In genomic region chr3:135212658-135213350, GRCm38 (mm10) we compare ENCODE assay signal across 8 mouse cellular contexts. TPM values are rescaled to one million over a fixed set of nuclear protein-coding genes. Genes with fewer than 3 reads are reported as not detected.
A peak's percentile ranks its signal among the peaks of the same experiment; 100 is the strongest.
DNase-seq lines count a peak whose midpoint lies in the region; ATAC-seq lines count a peak whose summit lies in the region.

No protein-coding gene starts in this region.

- no peak for ATAC-seq in lung, embryonic 15.5 days (ENCODE audit: borderline replicate concordance, extremely low read depth, low FRiP score, low TSS enrichment)
- ATAC-seq in hindbrain, embryonic 15.5 days (ENCODE audit: low FRiP score, low read depth) = peak; percentile 4; the same call in 1 of the 2 replicates
- ATAC-seq in midbrain, embryonic 13.5 days = 0 out of 2 replicates have a peak, but pooled peaks have one; percentile 29
- ATAC-seq in cerebellum, adult (ENCODE audit: insufficient number of reproducible peaks, low FRiP score, low TSS enrichment) = no peak; the same call in 1 of the 2 replicates

- H3K9me3 ChIP-seq in lung, embryonic 15.5 days = no peaks in the 10 kb centered on the region
- no peaks in the 10 kb centered on the region for H3K9me3 ChIP-seq in hindbrain, embryonic 15.5 days
- H3K9me3 ChIP-seq in midbrain, embryonic 13.5 days = no peaks in the 10 kb centered on the region

- peaks cover 13% of the 10 kb centered on the region for H3K4me1 ChIP-seq in lung, embryonic 15.5 days
- peaks cover 13% of the 10 kb centered on the region for H3K4me1 ChIP-seq in hindbrain, embryonic 15.5 days (replicated peaks)
- peaks cover 21% of the 10 kb centered on the region for H3K4me1 ChIP-seq in midbrain, embryonic 13.5 days (replicated peaks)

- peak overlapping the region; percentile 87 for H3K4me3 ChIP-seq in lung, embryonic 15.5 days
- H3K4me3 ChIP-seq in hindbrain, embryonic 15.5 days = peak overlapping the region; percentile 96
- H3K4me3 ChIP-seq in midbrain, embryonic 13.5 days (replicated peaks) = peak overlapping the region; percentile 88

- peaks cover 18% of the 10 kb centered on the region for H3K36me3 ChIP-seq in lung, embryonic 15.5 days
- no peaks in the 10 kb centered on the region for H3K36me3 ChIP-seq in hindbrain, embryonic 15.5 days
- H3K36me3 ChIP-seq in midbrain, embryonic 13.5 days = peaks cover 11% of the 10 kb centered on the region

- peak overlapping the region; percentile 76 for H3K9ac ChIP-seq in lung, embryonic 15.5 days
- H3K9ac ChIP-seq in hindbrain, embryonic 15.5 days = peak overlapping the region; percentile 47
- H3K9ac ChIP-seq in midbrain, embryonic 13.5 days (replicated peaks) = peak overlapping the region; percentile 71

- under 1% methylated on average over 26 of the region's 26 CpGs for WGBS in lung, embryonic 15.5 days
- WGBS in hindbrain, embryonic 15.5 days = under 1% methylated on average over 26 of the region's 26 CpGs
- under 1% methylated on average over 25 of the region's 26 CpGs for WGBS in midbrain, embryonic 13.5 days

- H3K27ac ChIP-seq in lung, embryonic 15.5 days = 0 out of 2 replicates have a peak overlapping the region, but pooled peaks have one; percentile 20
- H3K27ac ChIP-seq in hindbrain, embryonic 15.5 days (replicated peaks) = no peak overlapping the region
- no peak overlapping the region for H3K27ac ChIP-seq in midbrain, embryonic 13.5 days

- H3K4me2 ChIP-seq in lung, embryonic 15.5 days = peak overlapping the region; percentile 64
- peak overlapping the region; percentile 95 for H3K4me2 ChIP-seq in hindbrain, embryonic 15.5 days
- peak overlapping the region; percentile 92 for H3K4me2 ChIP-seq in midbrain, embryonic 13.5 days (replicated peaks)

- DNase-seq in lung, adult 18-20 months = no peak
- peak; percentile 26 for DNase-seq in c-Kit-negative CD71-positive TER-119-positive erythroid progenitor cells, embryonic 14.5 days (ENCODE audit: low read depth, low spot score)
- no peak for DNase-seq in frontal cortex, postnatal 36 days (ENCODE audit: low spot score in 2 of 2)
- no peak for DNase-seq in urinary bladder, adult 2 months (ENCODE audit: low spot score)

- H3K27me3 ChIP-seq in lung, embryonic 15.5 days = no peaks in the 10 kb centered on the region
- H3K27me3 ChIP-seq in hindbrain, embryonic 15.5 days = no peaks in the 10 kb centered on the region
- no peaks in the 10 kb centered on the region for H3K27me3 ChIP-seq in midbrain, embryonic 13.5 days

RNA-seq across cellular contexts. Expression of gene Cenpe, which starts 0.5 kb away (rescaled TPM):
- 29.2 and 31.0 TPM in 2 replicates for polyA plus RNA-seq in lung, embryonic 15.5 days (2015; fragmentation: Nextera tagmentation; extraction: Ambion mirVana)
- 4.9 and 7.0 TPM in 2 replicates for polyA plus RNA-seq in hindbrain, embryonic 15.5 days (2015; fragmentation: Nextera tagmentation; extraction: Ambion mirVana)
- polyA plus RNA-seq in midbrain, embryonic 13.5 days (2015; fragmentation: Nextera tagmentation; extraction: Ambion mirVana) = 14.9 TPM in 2 replicates
- 0.96 and 1.7 TPM in 2 replicates for polyA plus RNA-seq in urinary bladder, adult 2 months (2012; rRNA removed)

Comparison
In these comparisons a context has a peak if more than half of its experiments do, and no peak if none do; other contexts are left out.
1. ATAC-seq: peak in hindbrain, embryonic 15.5 days (single experiment) and midbrain, embryonic 13.5 days (single experiment); none in lung, embryonic 15.5 days (single experiment) and cerebellum, adult (single experiment).
2. Peak in every context shown above with its lines, with median percentiles within 50 percentile points of each other: H3K4me2 ChIP-seq, H3K4me3 ChIP-seq and H3K9ac ChIP-seq.